Mouse (Mus musculus) adrenal gland, postnatal 36 days (tissue): ENCODE results near the gene 1700028P14Rik. TPM values are rescaled to one million over a fixed set of nuclear protein-coding genes. Genes with fewer than 3 reads are reported as not detected.

ENCODE experiments used
- total RNA-seq, 2 experiments: library from RNA; stranded (reverse); gene quantifications; 2 replicates each; pipeline ENCODE4 v1.2.3; 2021

1700028P14Rik gene
- total RNA-seq, 2 experiments from 2014 or later, result 0.33 TPM; not detected in 1

Other genes starting within 250 kb of the 1700028P14Rik start
- gene Mamdc2, start 204.4 kb downstream of the 1700028P14Rik start, total RNA-seq, result 1 to 10 TPM; 1.6 to 1.8 TPM
- 10 to 100 TPM; 28.8 to 29.6 TPM for gene Ptar1, start 34.6 kb upstream of the 1700028P14Rik start, total RNA-seq
- 1 to 10 TPM; 3.1 to 3.9 TPM for gene Apba1, start 106.1 kb upstream of the 1700028P14Rik start, total RNA-seq